Mouse (Mus musculus) embryonic facial prominence, embryonic 14.5 days (tissue): ENCODE measurements at regions not wholly inside any gene's neighbourhood (a gene's known extent, or its start where the extent isn't known, plus 50 kb on each side); places are given as distances from the start of the nearest gene placed in this dataset.

Experiments
- ATAC-seq: fragments of 200-750 bp; cut with Nextera tagmentation; 2 replicates; pipeline ENCODE4 v1.8.0; 2017; ENCODE audit warnings: low read depth, moderate number of reproducible peaks, moderate TSS enrichment
- DNase-seq: peaks from one replicate; pipeline ENCODE4 v3.0.0-alpha.2; 2015; ENCODE audit warnings: low spot score
- H3K27ac ChIP-seq: fragments of 300-500 bp; sonication (generic); replicated peaks from 2 replicates; pipeline ENCODE4 v1.5.1; 2014; ENCODE audit warnings: low read depth, mild to moderate bottlenecking, low read length, moderate library complexity
- H3K27me3 ChIP-seq: fragments of 300-500 bp; sonication (generic); replicated peaks from 2 replicates; pipeline ENCODE4 v1.6.1; 2014; ENCODE audit warnings: low read length; ENCODE audit not compliant: control insufficient read depth, insufficient read depth
- H3K36me3 ChIP-seq: fragments of 300-500 bp; sonication (generic); 2 replicates; pipeline ENCODE4 v1.6.1; 2014; ENCODE audit warnings: low read length, mixed read lengths; ENCODE audit not compliant: control insufficient read depth, insufficient read depth
- H3K4me1 ChIP-seq: fragments of 300-500 bp; sonication (generic); 2 replicates; pipeline ENCODE4 v1.6.1; 2014; ENCODE audit warnings: antibody characterized with exemption, low read length; ENCODE audit not compliant: control insufficient read depth, insufficient read depth
- H3K4me2 ChIP-seq: fragments of 300-500 bp; sonication (generic); 2 replicates; pipeline ENCODE4 v1.6.1; 2014; ENCODE audit warnings: low read depth, mild to moderate bottlenecking, low read length, moderate library complexity, mixed read lengths
- H3K4me3 ChIP-seq: fragments of 300-500 bp; sonication (generic); 2 replicates; pipeline ENCODE4 v1.5.1; 2014; ENCODE audit warnings: low read depth, mild to moderate bottlenecking, low read length
- H3K9ac ChIP-seq: fragments of 300-500 bp; sonication (generic); 2 replicates; pipeline ENCODE4 v1.6.1; 2014; ENCODE audit warnings: low read depth, mild to moderate bottlenecking, low read length, moderate library complexity, mixed read lengths
- H3K9me3 ChIP-seq: fragments of 300-500 bp; sonication (generic); 2 replicates; pipeline ENCODE4 v1.6.1; 2016; ENCODE audit warnings: low read length; ENCODE audit not compliant: control insufficient read depth
- WGBS: fragments of 180-500 bp; shearing (Covaris S2); extraction: QIAGEN DNeasy Blood & Tissue Kit; methylation state at CpG from one replicate; pipeline ENCODE4 v1.1.7; 2014; 5-methylcytosine and 5-hydroxymethylcytosine counted together

- Histone ChIP-seq H3K4me2 (no peak overlapping the region), H3K4me3 (no peak overlapping the region), H3K36me3 (no peaks in the 10 kb centered on the region), H3K9me3 (no peaks in the 10 kb centered on the region), H3K27ac (no peak overlapping the region), H3K9ac (no peak overlapping the region), H3K27me3 (no peaks in the 10 kb centered on the region), H3K4me1 (no peaks in the 10 kb centered on the region)
- no peak for ATAC-seq
- 71% methylated on average over 11 of the region's 11 CpGs for WGBS
- no peak for DNase-seq
These were observed 216.2 kb upstream of the Serp2 start for GRCm38 (mm10) chr14:76772781-76773438.

GRCm38 (mm10) chr14:76770106-76770505 lies 213.4 kb upstream of the Serp2 start:
- Histone ChIP-seq H3K4me2 (no peak overlapping the region), H3K9me3 (no peaks in the 10 kb centered on the region), H3K4me3 (no peak overlapping the region), H3K27ac (no peak overlapping the region), H3K9ac (no peak overlapping the region), H3K36me3 (no peaks in the 10 kb centered on the region), H3K4me1 (peaks cover 2% of the 10 kb centered on the region; the same call in 1 of the 2 replicates), H3K27me3 (no peaks in the 10 kb centered on the region)
- DNase-seq: no peak
- WGBS: 90% methylated on average over 7 of the region's 7 CpGs
- ATAC-seq: no peak

DNA sequence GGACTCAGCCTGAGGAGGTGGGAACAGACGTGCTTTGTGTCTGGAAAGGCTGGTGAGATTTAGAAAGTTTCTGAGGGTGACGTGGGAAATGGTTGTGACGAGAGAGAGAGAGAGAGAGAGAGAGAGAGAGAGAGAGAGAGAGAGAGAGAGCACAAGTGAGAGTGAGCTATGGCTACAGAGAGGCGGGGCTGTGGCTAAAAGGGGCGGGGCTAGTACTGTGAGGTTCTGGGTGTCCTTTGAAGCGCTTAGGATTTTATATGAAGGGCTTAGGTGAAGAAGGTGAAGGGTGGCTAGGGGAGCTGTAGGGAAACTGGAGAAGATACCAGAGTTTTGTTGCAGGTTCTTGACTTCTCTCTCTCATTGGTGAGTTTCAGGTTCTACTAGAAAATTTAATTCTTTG lies 210.6 kb upstream of the Serp2 start:
- Histone ChIP-seq H3K9ac (no peak overlapping the region), H3K4me2 (no peak overlapping the region), H3K36me3 (no peaks in the 10 kb centered on the region), H3K27me3 (no peaks in the 10 kb centered on the region), H3K4me3 (no peak overlapping the region), H3K9me3 (no peaks in the 10 kb centered on the region), H3K4me1 (peaks cover 16% of the 10 kb centered on the region), H3K27ac (no peak overlapping the region)
- DNase-seq (no peak), ATAC-seq (no peak)
- 59% methylated on average over 6 of the region's 6 CpGs for WGBS

GRCm38 (mm10) chr14:76766186-76766713 lies 209.6 kb upstream of the Serp2 start:
- Histone ChIP-seq H3K4me3 (no peak overlapping the region), H3K4me2 (no peak overlapping the region), H3K9ac (no peak overlapping the region), H3K36me3 (no peaks in the 10 kb centered on the region), H3K27me3 (no peaks in the 10 kb centered on the region), H3K9me3 (no peaks in the 10 kb centered on the region), H3K27ac (no peak overlapping the region), H3K4me1 (peaks cover 16% of the 10 kb centered on the region)
- 64% methylated on average over 10 of the region's 10 CpGs for WGBS
- DNase-seq: no peak
- no peak for ATAC-seq

GRCm38 (mm10) chr14:76765094-76765504 lies 208.4 kb upstream of the Serp2 start:
- DNase-seq (peak; percentile 62), ATAC-seq (peak; percentile 51; the same call in 1 of the 2 replicates)
- no peak overlapping the region for H3K9ac ChIP-seq
- H3K4me1 ChIP-seq: peaks cover 16% of the 10 kb centered on the region
- no peaks in the 10 kb centered on the region for H3K9me3 ChIP-seq
- H3K27ac ChIP-seq: peak overlapping the region; percentile 25
- peak overlapping the region; percentile 19; the same call in 1 of the 2 replicates for H3K4me2 ChIP-seq
- H3K27me3 ChIP-seq: no peaks in the 10 kb centered on the region
- H3K36me3 ChIP-seq: no peaks in the 10 kb centered on the region
- 43% methylated on average over 6 of the region's 6 CpGs for WGBS
- H3K4me3 ChIP-seq: no peak overlapping the region

DNA sequence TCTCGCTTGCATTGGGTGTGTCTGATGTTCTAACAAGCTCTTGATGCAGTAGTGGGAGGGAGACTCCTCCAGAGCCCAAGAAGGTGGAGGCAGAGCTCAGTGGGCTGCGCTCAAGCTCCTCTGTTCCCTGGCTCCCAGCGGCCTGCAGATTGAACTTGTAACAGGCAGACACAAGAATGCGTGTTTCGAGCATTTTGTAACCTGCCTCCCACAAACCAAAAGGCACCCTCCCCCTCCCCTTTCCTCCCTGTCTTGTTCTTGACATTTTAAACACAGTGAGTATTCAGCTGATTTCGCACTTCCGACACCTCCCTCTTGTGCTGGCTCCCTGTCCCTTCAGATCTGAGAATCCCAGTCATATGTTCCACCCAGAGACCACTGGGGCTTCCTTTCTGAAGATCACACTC lies 207.7 kb upstream of the Serp2 start:
- Histone ChIP-seq H3K4me3 (no peak overlapping the region), H3K4me1 (peaks cover 16% of the 10 kb centered on the region), H3K9ac (peak overlapping the region; percentile 14; the same call in 1 of the 2 replicates), H3K4me2 (peak overlapping the region; percentile 19; the same call in 1 of the 2 replicates), H3K27ac (peak overlapping the region; percentile 25; the same call in 1 of the 2 replicates), H3K36me3 (no peaks in the 10 kb centered on the region), H3K9me3 (no peaks in the 10 kb centered on the region), H3K27me3 (no peaks in the 10 kb centered on the region)
- WGBS: 14% methylated on average over 7 of the region's 7 CpGs
- peak; percentile 73 for DNase-seq
- ATAC-seq: peak; percentile 49; the same call in 1 of the 2 replicates

GRCm38 (mm10) chr14:76763539-76763938 lies 206.8 kb upstream of the Serp2 start:
- DNase-seq (no peak), ATAC-seq (no peak)
- Histone ChIP-seq H3K9ac (no peak overlapping the region), H3K27ac (no peak overlapping the region), H3K4me1 (peaks cover 16% of the 10 kb centered on the region), H3K4me3 (no peak overlapping the region), H3K27me3 (no peaks in the 10 kb centered on the region), H3K36me3 (no peaks in the 10 kb centered on the region), H3K9me3 (no peaks in the 10 kb centered on the region), H3K4me2 (no peak overlapping the region)
- 80% methylated on average over 7 of the region's 7 CpGs for WGBS

DNA sequence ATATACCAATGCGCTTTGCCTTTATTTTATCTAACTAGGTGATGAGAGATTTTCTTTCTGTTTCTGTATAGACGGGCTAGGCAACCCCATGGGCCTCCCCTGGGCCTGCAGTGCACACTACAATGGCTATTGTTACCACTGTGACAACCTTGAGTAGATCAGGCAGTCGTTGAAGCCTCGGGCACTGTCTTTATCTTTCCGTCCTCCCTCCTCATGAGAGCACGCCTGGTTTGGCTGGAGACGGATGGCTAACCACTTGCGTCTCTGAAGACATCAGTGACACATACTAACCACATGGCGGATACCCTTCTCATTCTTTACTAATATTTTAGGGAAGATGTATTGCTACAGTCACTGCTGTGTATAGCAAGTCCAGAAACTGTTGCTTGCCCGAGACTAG lies 206.1 kb upstream of the Serp2 start:
- 66% methylated on average over 10 of the region's 10 CpGs for WGBS
- peaks cover 16% of the 10 kb centered on the region for H3K4me1 ChIP-seq
- ATAC-seq (no peak), DNase-seq (no peak)
- H3K9me3 ChIP-seq: no peaks in the 10 kb centered on the region
- no peaks in the 10 kb centered on the region for H3K36me3 ChIP-seq
- no peak overlapping the region for H3K27ac ChIP-seq
- H3K4me3 ChIP-seq: no peak overlapping the region
- H3K9ac ChIP-seq: no peak overlapping the region
- no peak overlapping the region for H3K4me2 ChIP-seq
- H3K27me3 ChIP-seq: no peaks in the 10 kb centered on the region

DNA sequence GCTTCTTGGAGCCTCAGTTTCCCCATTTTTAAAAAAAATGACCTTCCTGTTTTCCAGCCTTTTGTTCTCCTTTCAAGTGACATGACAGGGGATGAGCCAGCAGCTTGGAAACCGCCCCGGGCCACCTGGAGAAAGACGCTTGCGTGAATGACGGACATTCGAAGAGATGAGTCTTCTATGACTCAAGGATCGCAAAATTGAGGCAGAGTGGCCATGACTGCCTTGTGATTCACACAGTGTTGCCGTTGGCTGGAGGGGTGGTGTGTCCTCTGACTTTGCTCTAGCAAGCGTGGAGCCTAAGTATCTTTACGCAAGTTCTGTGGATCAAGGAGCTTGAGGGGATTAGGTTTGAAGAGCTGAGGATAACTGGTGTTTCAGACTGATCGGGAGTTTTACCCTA lies 205.0 kb upstream of the Serp2 start:
- Histone ChIP-seq H3K36me3 (no peaks in the 10 kb centered on the region), H3K4me3 (no peak overlapping the region), H3K4me1 (peaks cover 16% of the 10 kb centered on the region), H3K9ac (no peak overlapping the region), H3K9me3 (no peaks in the 10 kb centered on the region), H3K4me2 (no peak overlapping the region), H3K27me3 (no peaks in the 10 kb centered on the region), H3K27ac (no peak overlapping the region)
- ATAC-seq (no peak), DNase-seq (no peak)
- WGBS: 87% methylated on average over 11 of the region's 11 CpGs
